ENCODE assay signal across 7 mouse cellular contexts in the genomic region with DNA sequence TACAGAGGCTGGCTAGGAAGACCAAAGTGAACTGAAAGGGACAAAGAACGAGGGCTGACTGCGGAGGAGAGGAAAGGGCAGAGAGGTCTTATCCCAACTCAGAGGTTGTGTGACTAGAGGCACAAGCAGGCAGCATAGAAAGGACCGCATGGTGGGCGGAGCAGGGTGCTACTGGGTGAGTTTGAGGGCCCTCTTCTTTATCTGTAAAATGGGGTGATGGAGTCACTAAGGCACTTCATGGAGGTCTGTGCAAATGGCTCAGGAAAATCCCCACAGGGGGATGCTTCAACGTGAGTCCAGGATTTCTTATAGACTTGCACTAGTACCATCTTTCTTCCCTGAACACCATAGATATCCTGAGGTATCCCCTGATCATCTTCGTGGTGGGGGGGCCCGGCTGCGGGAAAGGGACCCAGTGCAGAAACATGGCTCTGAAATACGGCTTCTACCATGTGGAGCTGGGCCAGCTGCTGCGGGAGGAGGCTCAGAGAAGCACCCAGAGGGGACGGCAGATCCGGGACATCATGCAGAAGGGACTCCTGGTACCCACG. TPM values are rescaled to one million over a fixed set of nuclear protein-coding genes. Genes with fewer than 3 reads are reported as not detected.
DNase-seq lines count a peak whose midpoint lies in the region; ATAC-seq and TF ChIP-seq lines count a peak whose summit lies in the region.

No protein-coding gene starts in this region.

- 62% methylated on average over 13 of the region's 13 CpGs for WGBS in lung, embryonic 15.5 days
- WGBS in embryonic facial prominence, embryonic 15.5 days, result 68% methylated on average over 13 of the region's 13 CpGs
- 78% methylated on average over 13 of the region's 13 CpGs for WGBS in intestine, postnatal 0 days
- WGBS in neural tube, embryonic 14.5 days, result 79% methylated on average over 13 of the region's 13 CpGs

- H3K4me3 ChIP-seq in lung, embryonic 15.5 days, result peak overlapping the region; percentile 79
- H3K4me3 ChIP-seq in embryonic facial prominence, embryonic 15.5 days (replicated peaks), result peak overlapping the region; percentile 80
- peak overlapping the region; percentile 70 for H3K4me3 ChIP-seq in intestine, postnatal 0 days (ENCODE audit: low read depth, low read length)
- peak overlapping the region; percentile 51 for H3K4me3 ChIP-seq in neural tube, embryonic 14.5 days (ENCODE audit: low read depth, low read length)

- H3K27ac ChIP-seq in lung, embryonic 15.5 days, result peak overlapping the region; percentile 91
- peak overlapping the region; percentile 98 for H3K27ac ChIP-seq in embryonic facial prominence, embryonic 15.5 days (replicated peaks)
- H3K27ac ChIP-seq in intestine, postnatal 0 days (ENCODE audit: low read depth, low read length), result peak overlapping the region; percentile 75
- H3K27ac ChIP-seq in neural tube, embryonic 14.5 days (ENCODE audit: low read depth, low read length), result peak overlapping the region; percentile 96; the same call in 1 of the 2 replicates

- peaks cover 16% of the 10 kb centered on the region for H3K36me3 ChIP-seq in lung, embryonic 15.5 days
- peaks cover 16% of the 10 kb centered on the region for H3K36me3 ChIP-seq in embryonic facial prominence, embryonic 15.5 days
- H3K36me3 ChIP-seq in intestine, postnatal 0 days (ENCODE audit: control insufficient read depth, insufficient read depth), result peaks cover 14% of the 10 kb centered on the region
- H3K36me3 ChIP-seq in neural tube, embryonic 14.5 days (ENCODE audit: control insufficient read depth, insufficient read depth, low read length), result 0 out of 2 replicates have a peak, but pooled peaks cover 2% of the 10 kb centered on the region

- peak overlapping the region; percentile 83 for H3K4me2 ChIP-seq in lung, embryonic 15.5 days
- peak overlapping the region; percentile 79 for H3K4me2 ChIP-seq in embryonic facial prominence, embryonic 15.5 days (replicated peaks)
- H3K4me2 ChIP-seq in intestine, postnatal 0 days (replicated peaks; ENCODE audit: low read depth), result peak overlapping the region; percentile 84
- peak overlapping the region; percentile 61 for H3K4me2 ChIP-seq in neural tube, embryonic 14.5 days (ENCODE audit: low read depth, low read length)

- H3K9ac ChIP-seq in lung, embryonic 15.5 days, result peak overlapping the region; percentile 65
- H3K9ac ChIP-seq in embryonic facial prominence, embryonic 15.5 days, result no peak overlapping the region
- no peak overlapping the region for H3K9ac ChIP-seq in intestine, postnatal 0 days (ENCODE audit: low read depth, low read length)
- peak overlapping the region; percentile 73; the same call in 1 of the 2 replicates for H3K9ac ChIP-seq in neural tube, embryonic 14.5 days (replicated peaks; ENCODE audit: low read depth, low read length)

- no peaks in the 10 kb centered on the region for H3K27me3 ChIP-seq in lung, embryonic 15.5 days
- H3K27me3 ChIP-seq in embryonic facial prominence, embryonic 15.5 days, result no peaks in the 10 kb centered on the region
- no peaks in the 10 kb centered on the region for H3K27me3 ChIP-seq in intestine, postnatal 0 days (replicated peaks; ENCODE audit: control insufficient read depth, insufficient read depth, low read length)
- H3K27me3 ChIP-seq in neural tube, embryonic 14.5 days (ENCODE audit: control insufficient read depth, insufficient read depth, low read length), result no peaks in the 10 kb centered on the region

- no peak for DNase-seq in lung, adult 18-20 months
- no peak for DNase-seq in left cerebral cortex, adult 18-20 months (ENCODE audit: low spot score in 2 of 2)

- no peak for ATAC-seq in lung, embryonic 15.5 days (ENCODE audit: borderline replicate concordance, extremely low read depth, low FRiP score, low TSS enrichment)
- no peak for ATAC-seq in embryonic facial prominence, embryonic 15.5 days (ENCODE audit: insufficient number of reproducible peaks, low FRiP score, low TSS enrichment, low read depth)
- ATAC-seq in intestine, postnatal 0 days, result no peak
- ATAC-seq in neural tube, embryonic 14.5 days (ENCODE audit: low read depth), result no peak
- no peak for ATAC-seq in monocyte, adult 5-6 weeks (replicated peaks; ENCODE audit: insufficient number of reproducible peaks, low FRiP score, low TSS enrichment, poor library complexity, severe bottlenecking)

- peaks cover 22% of the 10 kb centered on the region for H3K4me1 ChIP-seq in lung, embryonic 15.5 days
- H3K4me1 ChIP-seq in embryonic facial prominence, embryonic 15.5 days, result peaks cover 18% of the 10 kb centered on the region
- no peaks in the 10 kb centered on the region for H3K4me1 ChIP-seq in intestine, postnatal 0 days (replicated peaks; ENCODE audit: control insufficient read depth, insufficient read depth, low read length)
- peaks cover 11% of the 10 kb centered on the region; the same call in 1 of the 2 replicates for H3K4me1 ChIP-seq in neural tube, embryonic 14.5 days (ENCODE audit: control insufficient read depth, insufficient read depth, low read length)

- H3K9me3 ChIP-seq in lung, embryonic 15.5 days, result no peaks in the 10 kb centered on the region
- H3K9me3 ChIP-seq in embryonic facial prominence, embryonic 15.5 days (replicated peaks), result no peaks in the 10 kb centered on the region
- H3K9me3 ChIP-seq in intestine, postnatal 0 days (ENCODE audit: control insufficient read depth), result no peaks in the 10 kb centered on the region
- H3K9me3 ChIP-seq in neural tube, embryonic 14.5 days (ENCODE audit: control insufficient read depth, low read length), result no peaks in the 10 kb centered on the region

- no peak for TF ChIP-seq CTCF in intestine, postnatal 0 days (IDR thresholded peaks at IDR 0.05; ENCODE audit: low read depth)

RNA-seq across cellular contexts. Expression of gene Gm17949, which starts 1.1 kb away (rescaled TPM):
- 0.26 and 0.50 TPM in 2 replicates for polyA plus RNA-seq in lung, embryonic 15.5 days (2015; fragmentation: Nextera tagmentation; extraction: Ambion mirVana)
- polyA plus RNA-seq in embryonic facial prominence, embryonic 15.5 days (2015; fragmentation: Nextera tagmentation; extraction: Ambion mirVana), result 0.56 and 0.60 TPM in 2 replicates
- 0.22 and 0.25 TPM in 2 replicates for polyA plus RNA-seq in intestine, postnatal 0 days (2015; fragmentation: Nextera tagmentation; extraction: Ambion mirVana)
- polyA plus RNA-seq in neural tube, embryonic 14.5 days (2014; fragmentation: Nextera tagmentation; extraction: Ambion mirVana), result 0.37 and 0.63 TPM in 2 replicates
- not detected in 3 replicates for total RNA-seq in monocyte, adult 5-6 weeks (2017)
- under 1 TPM in 1 of 2 experiments, not detected in 1; 0.49 TPM for total RNA-seq in left cerebral cortex, adult 18-20 months (2021)

RNA-seq across cellular contexts. Expression of gene Gtf2f1, which starts 1.2 kb away (rescaled TPM):
- polyA plus RNA-seq in lung, embryonic 15.5 days (2015; fragmentation: Nextera tagmentation; extraction: Ambion mirVana), result 56.7 and 63.3 TPM in 2 replicates
- 64.3 and 68.2 TPM in 2 replicates for polyA plus RNA-seq in embryonic facial prominence, embryonic 15.5 days (2015; fragmentation: Nextera tagmentation; extraction: Ambion mirVana)
- polyA plus RNA-seq in intestine, postnatal 0 days (2015; fragmentation: Nextera tagmentation; extraction: Ambion mirVana), result 43.3 and 43.5 TPM in 2 replicates
- 65.7 and 69.6 TPM in 2 replicates for polyA plus RNA-seq in neural tube, embryonic 14.5 days (2014; fragmentation: Nextera tagmentation; extraction: Ambion mirVana)
- 81.4 to 95.0 TPM (median 83.1 TPM) in 3 replicates for total RNA-seq in monocyte, adult 5-6 weeks (2017)
- 10 to 100 TPM; 60.7 to 64.5 TPM for total RNA-seq in left cerebral cortex, adult 18-20 months (2021)

RNA-seq across cellular contexts. Expression of gene Pspn, which starts 12.5 kb away (rescaled TPM):
- 0.78 TPM in 1 of 2 replicates, not detected in the other for polyA plus RNA-seq in lung, embryonic 15.5 days (2015; fragmentation: Nextera tagmentation; extraction: Ambion mirVana)
- polyA plus RNA-seq in embryonic facial prominence, embryonic 15.5 days (2015; fragmentation: Nextera tagmentation; extraction: Ambion mirVana), result not detected in 2 replicates
- not detected in 2 replicates for polyA plus RNA-seq in intestine, postnatal 0 days (2015; fragmentation: Nextera tagmentation; extraction: Ambion mirVana)
- polyA plus RNA-seq in neural tube, embryonic 14.5 days (2014; fragmentation: Nextera tagmentation; extraction: Ambion mirVana), result not detected in 2 replicates
- not detected in 3 replicates for total RNA-seq in monocyte, adult 5-6 weeks (2017)
- under 1 TPM in 1 of 2 experiments, not detected in 1; 0.82 TPM for total RNA-seq in left cerebral cortex, adult 18-20 months (2021)

RNA-seq across cellular contexts. Expression of gene Alkbh7, which starts 15.2 kb away (rescaled TPM):
- polyA plus RNA-seq in lung, embryonic 15.5 days (2015; fragmentation: Nextera tagmentation; extraction: Ambion mirVana), result 40.0 and 40.5 TPM in 2 replicates
- 34.9 and 42.3 TPM in 2 replicates for polyA plus RNA-seq in embryonic facial prominence, embryonic 15.5 days (2015; fragmentation: Nextera tagmentation; extraction: Ambion mirVana)
- 25.7 and 28.7 TPM in 2 replicates for polyA plus RNA-seq in intestine, postnatal 0 days (2015; fragmentation: Nextera tagmentation; extraction: Ambion mirVana)
- polyA plus RNA-seq in neural tube, embryonic 14.5 days (2014; fragmentation: Nextera tagmentation; extraction: Ambion mirVana), result 48.6 and 60.2 TPM in 2 replicates
- 8.0 to 11.9 TPM (median 9.8 TPM) in 3 replicates for total RNA-seq in monocyte, adult 5-6 weeks (2017)
- total RNA-seq in left cerebral cortex, adult 18-20 months (2021), result 10 to 100 TPM; 26.1 to 28.1 TPM

RNA-seq across cellular contexts. Expression of gene Khsrp, which starts 19.0 kb away (rescaled TPM):
- polyA plus RNA-seq in lung, embryonic 15.5 days (2015; fragmentation: Nextera tagmentation; extraction: Ambion mirVana), result 42.1 and 44.1 TPM in 2 replicates
- polyA plus RNA-seq in embryonic facial prominence, embryonic 15.5 days (2015; fragmentation: Nextera tagmentation; extraction: Ambion mirVana), result 40.7 and 41.4 TPM in 2 replicates
- 18.8 and 19.9 TPM in 2 replicates for polyA plus RNA-seq in intestine, postnatal 0 days (2015; fragmentation: Nextera tagmentation; extraction: Ambion mirVana)
- polyA plus RNA-seq in neural tube, embryonic 14.5 days (2014; fragmentation: Nextera tagmentation; extraction: Ambion mirVana), result 32.1 and 36.8 TPM in 2 replicates
- 25.1 to 60.3 TPM (median 33.8 TPM) in 3 replicates for total RNA-seq in monocyte, adult 5-6 weeks (2017)
- total RNA-seq in left cerebral cortex, adult 18-20 months (2021), result 100 to 1,000 TPM; 106 to 108 TPM

Comparison
In these comparisons a context has a peak if more than half of its experiments do, and no peak if none do; other contexts are left out.
1. H3K9ac ChIP-seq: peak in lung, embryonic 15.5 days (single experiment) and neural tube, embryonic 14.5 days (single experiment); none in embryonic facial prominence, embryonic 15.5 days (single experiment) and intestine, postnatal 0 days (single experiment).
2. Peak in every context shown above with its lines, with median percentiles within 50 percentile points of each other: H3K27ac ChIP-seq, H3K4me2 ChIP-seq and H3K4me3 ChIP-seq.